Mouse (Mus musculus) cerebellum, adult 2 months (tissue): ENCODE measurements at regions not wholly inside any gene's neighbourhood (a gene's known extent, or its start where the extent isn't known, plus 50 kb on each side); places are given as distances from the start of the nearest gene placed in this dataset.

Experiments
- DNase-seq, 2 experiments: peaks; one replicate each; pipeline ENCODE4 v3.0.0; 2021
- H3K27ac ChIP-seq: fragments of 200-500 bp; 2 replicates; pipeline ENCODE4 v1.5.1; 2012; ENCODE audit warnings: low read length, control low read depth, inconsistent platforms; ENCODE audit not compliant: insufficient read depth
- H3K27me3 ChIP-seq: fragments of 200-500 bp; 2 replicates; pipeline ENCODE4 v1.6.1; 2012; ENCODE audit warnings: inconsistent platforms, mild to moderate bottlenecking, low read length, moderate library complexity; ENCODE audit not compliant: control insufficient read depth, insufficient read depth
- H3K4me1 ChIP-seq: fragments of 200-500 bp; 2 replicates; pipeline ENCODE4 v1.6.1; 2011; ENCODE audit warnings: low read length; ENCODE audit not compliant: control insufficient read depth, insufficient read depth
- H3K4me3 ChIP-seq: fragments of 200-500 bp; replicated peaks from 2 replicates; pipeline ENCODE3; 2011; ENCODE audit warnings: mild to moderate bottlenecking, low read depth, low read length, control low read depth; ENCODE audit not compliant: insufficient read depth
- CTCF ChIP-seq: fragments of 200-500 bp; IDR thresholded peaks from 2 replicates; pipeline ENCODE4 v1.5.1; 2011; ENCODE audit warnings: low read depth, mild to moderate bottlenecking, control low read depth, low read length, moderate library complexity, borderline replicate concordance; ENCODE audit not compliant: insufficient read depth
- POLR2A ChIP-seq: fragments of 200-500 bp; IDR thresholded peaks from 2 replicates; pipeline ENCODE4 v1.6.1; 2011; ENCODE audit warnings: low read length, control low read depth, borderline replicate concordance; ENCODE audit not compliant: insufficient read depth
- WGBS: fragments of 180-500 bp; shearing (Covaris S2); methylation state at CpG from one replicate; pipeline ENCODE4 v1.1.7; 2018; 5-methylcytosine and 5-hydroxymethylcytosine counted together

DNA sequence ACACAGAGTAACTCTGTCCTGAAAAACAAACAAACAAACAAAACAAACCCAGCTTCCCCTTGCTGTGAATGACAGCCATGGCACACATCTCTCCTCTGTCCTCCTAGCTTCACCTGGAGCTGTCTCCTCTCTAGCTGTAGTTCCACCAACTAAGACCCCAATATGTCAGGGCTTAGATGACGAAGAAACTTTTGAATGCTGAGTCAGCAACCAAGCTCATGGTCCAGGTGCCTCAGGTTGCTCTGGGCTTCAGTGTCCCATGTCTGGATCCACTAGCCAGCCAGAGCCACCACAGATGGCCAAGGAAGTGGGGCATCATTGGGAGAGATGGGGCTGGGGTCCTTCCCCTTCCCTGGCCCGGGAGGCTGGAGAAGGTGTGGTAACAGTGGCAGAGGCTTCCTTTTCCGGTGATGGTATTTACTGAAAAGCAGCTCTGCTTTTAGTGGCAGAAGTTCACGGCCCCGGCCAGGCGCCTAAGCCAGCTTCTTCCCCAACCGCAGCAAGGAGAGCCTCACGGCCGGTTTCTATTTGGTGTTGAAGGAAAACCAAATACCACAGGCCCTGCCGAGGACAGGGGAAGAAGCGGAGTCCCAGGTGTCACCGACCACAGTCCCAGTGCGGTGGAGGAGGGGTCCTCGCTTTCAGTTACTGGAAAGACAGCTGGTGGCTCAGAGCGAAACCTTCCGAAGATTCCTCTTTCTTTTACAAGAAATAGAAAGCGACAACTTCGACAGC, 115.0 kb upstream of the Tmem189 start:
- 70% methylated on average over 18 of the region's 18 CpGs for WGBS
- TF ChIP-seq POLR2A = no peak
- TF ChIP-seq CTCF = no peak
- Histone ChIP-seq H3K4me1 (no peaks in the 10 kb centered on the region), H3K27me3 (no peaks in the 10 kb centered on the region), H3K27ac (no peak overlapping the region), H3K4me3 (no peak overlapping the region)
- DNase-seq = no peak

DNA sequence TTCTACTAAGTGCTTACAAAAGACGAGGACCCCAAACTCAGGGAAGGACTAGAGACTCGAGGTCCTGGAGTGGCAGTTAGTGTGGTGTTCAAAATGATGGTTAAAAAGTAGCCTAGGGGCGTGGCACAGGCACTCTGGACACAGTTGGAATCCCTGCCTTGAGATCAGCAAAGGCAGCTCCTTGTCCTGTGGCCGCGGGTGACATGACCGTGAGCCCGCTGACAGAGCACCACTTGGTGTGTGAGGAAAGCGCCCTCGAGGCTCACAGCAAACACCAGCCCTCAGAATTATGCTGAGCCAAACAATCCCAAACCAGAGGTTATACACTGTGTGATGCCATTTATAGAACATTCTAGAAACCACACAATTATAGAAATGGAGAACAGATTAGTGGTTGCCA, 112.9 kb upstream of the Tmem189 start:
- 79% methylated on average over 9 of the region's 9 CpGs for WGBS
- Histone ChIP-seq H3K27ac (no peak overlapping the region), H3K4me3 (no peak overlapping the region), H3K27me3 (no peaks in the 10 kb centered on the region), H3K4me1 (no peaks in the 10 kb centered on the region)
- TF ChIP-seq POLR2A (no peak), CTCF (no peak)
- DNase-seq = no peak

DNA sequence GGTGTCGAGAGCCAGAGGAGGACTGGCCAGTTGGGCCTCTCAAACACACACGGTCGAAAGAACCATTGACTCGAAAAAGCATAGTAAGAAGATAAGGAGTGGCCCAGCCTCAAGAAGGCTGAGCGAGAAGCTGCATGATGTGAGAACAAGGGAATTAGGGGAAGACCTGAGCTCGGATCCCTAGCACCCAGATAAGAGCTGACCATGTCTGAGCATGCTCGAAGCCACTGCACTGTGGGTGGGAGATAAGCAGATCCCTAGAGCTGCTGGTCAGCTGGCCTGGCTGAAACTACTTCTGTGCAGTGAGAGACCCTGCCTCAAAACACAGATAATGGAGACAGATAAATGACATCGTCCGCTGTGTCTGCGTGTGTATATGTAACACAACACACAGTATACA, 111.8 kb upstream of the Tmem189 start:
- Histone ChIP-seq H3K27ac (no peak overlapping the region), H3K27me3 (no peaks in the 10 kb centered on the region), H3K4me1 (no peaks in the 10 kb centered on the region), H3K4me3 (no peak overlapping the region)
- TF ChIP-seq CTCF = no peak
- no peak for TF ChIP-seq POLR2A
- no peak for DNase-seq
- WGBS = 93% methylated on average over 10 of the region's 10 CpGs

DNA sequence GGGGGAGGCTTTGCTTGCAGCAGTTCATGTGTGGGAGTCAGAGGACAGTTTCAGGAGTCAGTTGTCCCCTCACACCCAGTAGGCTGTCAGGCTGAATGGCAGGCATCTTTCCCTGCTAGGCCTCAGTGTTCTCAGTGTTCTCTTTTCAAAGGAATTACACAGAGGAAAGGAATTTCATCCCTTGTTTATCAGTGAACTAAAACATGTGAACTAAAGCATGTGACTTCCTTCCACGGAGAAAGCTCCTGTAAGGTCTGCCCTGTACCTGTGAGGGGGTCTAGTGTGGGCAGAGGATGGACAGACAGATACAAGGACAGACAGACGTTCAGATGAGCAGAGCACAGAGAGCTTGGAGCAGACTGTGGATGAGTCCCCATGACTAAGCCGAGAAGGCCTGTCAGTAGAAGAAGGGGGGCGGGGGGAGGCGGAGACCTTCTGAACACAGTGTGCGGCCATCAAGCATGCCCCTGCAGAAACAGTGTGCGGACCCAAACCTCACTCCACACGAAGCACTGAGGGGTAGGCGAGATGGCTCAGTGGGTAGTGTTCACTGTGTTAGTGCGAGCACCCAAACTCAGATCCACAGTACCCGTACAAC, 111.1 kb upstream of the Tmem189 start:
- H3K4me3 ChIP-seq = no peak overlapping the region
- no peaks in the 10 kb centered on the region for H3K4me1 ChIP-seq
- H3K27me3 ChIP-seq = no peaks in the 10 kb centered on the region
- TF ChIP-seq POLR2A (no peak), CTCF (no peak)
- no peak overlapping the region for H3K27ac ChIP-seq
- no peak for DNase-seq
- 65% methylated on average over 11 of the region's 11 CpGs for WGBS

DNA sequence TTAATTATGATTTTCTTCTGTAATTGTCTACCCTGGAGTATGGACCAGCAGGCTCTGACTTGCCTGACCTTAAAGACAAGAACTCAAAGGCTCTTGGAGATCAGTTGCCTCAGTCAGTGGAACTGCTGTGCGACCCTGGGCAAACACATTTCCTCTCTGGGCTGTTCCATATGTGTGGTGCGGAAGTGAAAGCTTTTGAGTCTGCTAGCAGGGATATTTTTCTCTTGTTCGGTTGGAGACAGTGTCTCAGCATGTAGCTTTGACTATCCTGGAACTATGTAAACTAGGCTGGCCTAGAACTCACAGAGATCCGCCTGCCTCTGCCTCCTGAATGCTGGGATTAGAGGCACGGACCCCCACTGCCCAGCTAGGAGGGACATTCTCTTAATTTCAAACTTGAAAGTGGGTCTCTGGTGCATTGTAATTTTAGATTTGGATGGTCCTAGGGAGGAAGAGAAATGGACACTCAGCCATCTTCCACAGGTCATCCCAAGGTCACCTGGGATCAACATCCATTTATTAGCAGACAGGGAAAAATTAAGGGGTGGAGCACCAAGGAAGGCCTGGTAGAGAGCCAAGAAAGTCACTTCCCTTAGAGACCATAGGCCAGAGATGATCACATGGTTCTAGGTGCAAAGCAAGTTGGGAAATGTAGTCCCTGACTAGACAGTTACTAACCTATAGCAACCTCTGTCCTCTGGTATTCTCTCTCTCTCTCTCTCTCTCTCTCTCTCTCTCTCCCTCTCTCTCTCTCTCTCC, 110.2 kb upstream of the Tmem189 start:
- no peak for TF ChIP-seq CTCF
- TF ChIP-seq POLR2A = no peak
- H3K27me3 ChIP-seq = no peaks in the 10 kb centered on the region
- H3K27ac ChIP-seq = no peak overlapping the region
- WGBS = 91% methylated on average over 5 of the region's 5 CpGs
- DNase-seq = no peak
- no peaks in the 10 kb centered on the region for H3K4me1 ChIP-seq
- no peak overlapping the region for H3K4me3 ChIP-seq

DNA sequence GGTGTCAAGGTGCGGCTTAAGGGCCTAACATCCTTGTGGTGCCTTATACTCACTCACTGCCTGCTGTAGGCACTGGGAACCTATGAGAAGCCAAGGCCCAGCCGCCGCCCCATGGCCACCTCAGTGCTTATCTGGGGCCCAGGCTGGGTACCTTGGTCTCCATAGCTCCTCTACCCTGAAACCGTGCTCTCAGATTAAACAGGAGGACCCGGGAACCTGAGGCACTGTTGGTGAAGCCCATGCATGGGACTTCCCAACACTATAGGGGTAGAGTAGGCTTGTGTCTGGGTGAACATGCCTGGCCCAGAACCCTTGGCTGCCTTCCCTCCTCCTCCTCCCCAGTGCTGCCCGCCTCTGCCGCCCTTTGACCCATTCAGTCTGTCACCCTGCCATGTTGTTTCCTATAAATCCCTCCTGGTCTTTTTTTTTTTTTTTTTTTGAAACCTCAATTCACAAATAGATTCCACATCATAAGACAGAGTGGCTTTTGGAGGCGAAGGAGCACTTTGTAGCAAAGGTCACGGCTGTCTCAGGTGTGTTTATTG, 109.4 kb upstream of the Tmem189 start:
- Histone ChIP-seq H3K27me3 (no peaks in the 10 kb centered on the region), H3K4me3 (no peak overlapping the region), H3K27ac (no peak overlapping the region), H3K4me1 (no peaks in the 10 kb centered on the region)
- DNase-seq = no peak
- TF ChIP-seq POLR2A = no peak
- no peak for TF ChIP-seq CTCF
- 92% methylated on average over 9 of the region's 9 CpGs for WGBS

DNA sequence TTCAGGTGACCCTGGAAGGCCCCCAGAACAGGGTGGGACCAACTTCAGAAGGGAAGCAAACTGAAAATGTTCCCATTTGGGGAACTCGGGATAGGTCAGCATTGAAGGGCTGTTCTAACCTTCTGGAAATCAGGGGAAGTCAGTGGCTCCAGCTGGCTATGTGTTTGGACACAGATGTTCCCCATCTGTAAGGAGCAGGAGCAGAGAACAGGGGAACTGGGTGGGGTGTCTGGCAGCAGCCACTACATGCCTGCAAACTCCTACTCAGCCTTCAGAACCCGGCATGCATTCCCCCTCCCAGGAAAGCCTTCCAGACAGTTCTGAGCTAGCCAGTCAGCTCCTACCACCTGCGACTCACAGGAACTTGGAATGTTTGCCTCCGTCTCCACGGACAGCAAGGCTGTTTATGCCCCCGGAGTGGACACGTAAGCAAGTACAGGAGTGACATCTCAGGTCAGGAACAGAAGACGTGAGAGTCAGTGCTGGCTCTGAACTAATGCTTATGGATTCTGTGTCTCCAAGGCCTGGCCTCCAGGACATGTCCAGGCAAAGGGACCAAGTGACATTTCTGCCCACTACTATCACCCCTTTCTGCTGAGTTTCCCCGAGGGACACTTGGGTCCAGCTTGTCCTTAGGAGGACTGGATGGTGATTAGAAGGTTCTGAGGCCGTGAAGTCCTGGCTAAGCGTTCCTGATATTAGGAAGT, 108.6 kb upstream of the Tmem189 start:
- DNase-seq = no peak
- Histone ChIP-seq H3K4me3 (no peak overlapping the region), H3K27ac (no peak overlapping the region), H3K27me3 (no peaks in the 10 kb centered on the region), H3K4me1 (no peaks in the 10 kb centered on the region)
- TF ChIP-seq POLR2A = no peak
- TF ChIP-seq CTCF = no peak
- WGBS = 88% methylated on average over 11 of the region's 11 CpGs
